Mouse (Mus musculus) large intestine, adult 2 months (tissue): ENCODE results near the gene Obp2b. TPM values are rescaled to one million over a fixed set of nuclear protein-coding genes. Genes with fewer than 3 reads are reported as not detected.

Source experiments
- DNase-seq: peaks from one replicate; pipeline ENCODE4 v3.0.0-alpha.2; 2012; ENCODE audit warnings: low read depth, low spot score
- WGBS: fragments of 180-500 bp; shearing (Covaris S2); methylation state at CpG from one replicate; pipeline ENCODE4 v1.1.7; 2018; 5-methylcytosine and 5-hydroxymethylcytosine counted together
- polyA plus RNA-seq: library from polyadenylated mRNA; depleted of rRNA; stranded (reverse); fragments of >200 nt; gene quantifications from 2 replicates; pipeline ENCODE4 v1.2.3, GENCODE M21; 2012; rRNA removed

Gene Obp2b
- polyA plus RNA-seq, 1 experiment = not detected

DNA sequence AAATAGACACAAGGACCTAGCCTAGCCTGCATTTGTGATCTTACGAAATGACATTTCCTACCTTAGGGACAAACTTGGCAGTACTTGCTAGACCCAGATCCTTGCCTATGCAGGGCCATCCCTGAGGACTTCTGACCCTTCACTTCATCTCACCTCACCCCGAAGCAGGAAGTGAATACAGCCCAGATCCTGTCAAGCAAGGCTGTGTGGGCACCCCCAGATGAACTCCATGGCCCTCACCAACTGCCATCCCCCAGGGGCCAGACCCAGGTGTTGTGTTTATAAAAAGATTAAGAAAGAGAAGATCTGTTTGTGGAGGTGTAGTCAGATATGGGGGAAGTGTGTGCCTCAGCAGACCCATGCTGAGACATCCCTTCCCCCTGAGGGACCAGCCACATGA is 37.8 kb downstream of the Obp2b start:
- 74% methylated on average over 2 of the region's 2 CpGs for WGBS
- DNase-seq = no peak

DNA sequence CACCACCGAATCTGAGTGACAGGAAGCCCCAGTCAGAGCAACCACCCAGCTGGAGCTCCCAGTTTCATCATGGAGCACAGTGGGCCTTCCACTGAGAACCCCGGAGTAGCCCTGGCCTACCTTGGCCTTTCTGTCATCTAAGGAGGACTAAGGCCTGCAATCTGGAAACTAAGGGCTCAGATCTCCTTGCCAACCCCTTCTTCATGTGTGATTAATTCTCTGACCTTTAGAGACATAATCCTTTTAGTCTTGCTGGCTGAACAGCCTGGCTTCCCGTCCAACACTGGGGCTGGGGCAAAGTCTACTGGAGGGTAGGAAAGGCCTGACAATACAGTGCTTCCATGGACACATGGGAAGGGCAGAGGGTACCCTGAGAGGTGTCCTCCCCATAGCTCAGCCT is 39.2 kb downstream of the Obp2b start:
- DNase-seq = no peak
- WGBS = 61% methylated on average over 3 of the region's 3 CpGs

DNA sequence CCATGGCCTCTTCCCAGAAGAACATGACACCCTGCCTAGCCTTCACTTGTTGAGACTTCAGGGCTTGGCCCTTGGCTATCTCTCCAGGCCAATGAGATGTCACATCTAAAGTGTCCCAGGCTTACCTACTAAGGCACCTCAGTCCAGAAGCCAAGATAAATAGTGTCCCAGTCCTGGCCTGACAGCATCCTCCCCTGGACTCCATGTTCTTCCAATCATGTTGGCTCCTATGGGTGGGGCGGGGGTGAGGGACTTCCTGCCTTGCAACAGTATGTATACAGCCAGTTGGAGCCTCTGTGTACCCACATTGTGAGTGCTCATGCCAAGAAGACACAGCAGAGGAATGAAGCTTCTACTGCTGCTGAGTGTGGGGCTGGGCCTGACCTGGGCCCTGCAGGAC is 39.9 kb downstream of the Obp2b start, which contains the start of gene Lcn11:
TSS of gene Lcn11 (plus strand) at position 301 of the 400 bp plus-strand sequence.
- 79% methylated on average over 1 of the region's 1 CpGs for WGBS

DNA sequence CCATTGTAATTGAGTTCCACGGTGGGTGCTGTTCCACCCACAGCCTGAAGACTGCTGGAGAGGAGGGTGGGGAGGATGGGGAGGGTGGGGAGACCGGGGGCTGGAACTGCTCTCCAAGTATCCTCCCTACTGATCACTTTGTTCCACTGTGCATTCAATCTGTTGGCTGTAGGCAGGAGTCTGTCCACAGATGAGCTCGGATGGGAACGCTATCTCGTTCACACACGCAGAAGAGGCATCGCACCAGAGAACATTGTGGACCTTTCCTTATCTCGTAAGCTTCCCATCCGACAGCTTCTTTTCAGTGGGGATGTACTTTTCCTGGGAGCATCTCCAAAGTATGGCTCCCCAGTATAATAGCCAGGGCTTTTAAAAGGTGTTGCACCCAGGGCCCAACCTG is 42.3 kb downstream of the Obp2b start:
- DNase-seq = no peak
- WGBS = 84% methylated on average over 9 of the region's 9 CpGs

More for the DNA sequence above, 39.9 kb downstream of the Obp2b start, which contains the start of gene Lcn11:
- DNase-seq = no peak

DNA sequence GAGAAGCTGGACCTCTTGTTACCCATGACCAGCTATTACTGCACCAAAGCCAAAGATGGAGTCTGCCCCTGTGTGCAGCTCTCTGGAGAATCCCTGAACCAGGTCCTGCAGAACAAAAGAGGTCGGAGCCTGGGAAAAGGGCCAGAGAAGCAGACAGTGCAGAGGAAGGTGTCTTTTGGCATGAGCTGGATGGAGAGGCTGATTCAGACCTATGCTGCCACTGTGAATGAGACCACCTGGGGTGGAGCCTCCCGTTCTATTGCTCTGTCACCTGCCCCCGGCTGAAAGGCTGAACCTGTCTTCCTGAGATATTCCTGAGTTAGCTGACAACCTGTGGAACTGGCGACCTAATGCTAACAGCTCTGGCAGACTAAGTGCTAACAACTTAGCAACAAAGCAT is 44.1 kb downstream of the Obp2b start:
- DNase-seq = no peak
- 22% methylated on average over 4 of the region's 4 CpGs for WGBS

DNA sequence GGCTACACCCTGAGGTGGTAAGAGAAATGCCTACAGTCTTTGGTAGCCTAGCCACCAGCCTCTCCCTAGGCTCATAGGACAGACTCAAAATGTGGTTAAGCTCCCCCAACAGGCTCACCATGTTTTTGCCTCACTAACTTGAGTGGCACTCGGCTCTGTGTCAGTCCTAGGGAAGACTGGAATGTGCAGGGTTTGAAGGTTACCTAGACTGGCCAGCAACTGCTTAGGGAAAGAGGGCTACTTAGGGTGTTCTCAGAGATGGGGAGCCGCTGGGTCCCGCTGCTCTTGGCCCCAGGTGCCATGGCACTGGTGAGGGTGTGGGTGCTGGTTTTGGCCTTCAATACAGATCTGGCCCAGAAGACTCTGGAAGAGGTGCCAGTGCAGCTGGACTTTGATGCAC is 45.1 kb downstream of the Obp2b start, which contains the start of gene Gm13539:
TSS of gene Gm13539 (plus strand) at position 301 of the 400 bp plus-strand sequence.
- 83% methylated on average over 3 of the region's 3 CpGs for WGBS
- DNase-seq = no peak

DNA sequence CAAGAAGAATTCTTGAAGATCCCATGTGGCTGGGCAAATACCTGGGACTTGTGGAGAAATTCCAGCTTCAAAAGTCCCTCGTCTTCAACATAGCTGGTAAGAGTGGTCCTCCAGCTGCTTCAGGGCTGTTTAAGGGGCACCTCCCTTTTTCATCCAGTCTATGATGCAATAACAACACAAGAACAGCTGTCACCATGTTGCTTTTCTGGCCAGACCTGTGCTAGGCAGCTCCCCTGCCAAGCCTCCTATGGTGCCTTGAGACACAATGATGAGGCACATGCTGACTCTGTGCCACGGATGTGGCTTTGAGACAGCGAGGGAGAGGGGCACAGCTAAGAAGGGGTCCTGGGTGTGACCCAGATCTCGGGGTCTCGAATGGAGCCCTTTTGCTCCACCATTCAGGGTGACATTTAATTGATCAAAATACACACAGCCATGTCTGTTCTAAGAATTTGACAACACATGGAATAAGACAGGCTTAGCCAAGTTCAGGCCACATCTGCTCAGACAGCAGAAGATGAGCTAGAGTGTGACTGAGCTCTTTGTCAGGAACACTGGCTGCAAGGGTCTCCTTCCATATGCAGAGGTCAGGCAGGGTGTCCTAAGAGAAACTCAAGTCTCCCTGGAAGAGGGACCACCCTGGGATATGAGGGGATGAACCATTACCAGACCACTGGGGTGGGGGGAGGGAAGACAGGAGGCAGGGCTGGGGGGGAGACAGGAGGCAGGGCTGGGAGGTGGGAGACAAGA is 48.9 kb downstream of the Obp2b start:
- 62% methylated on average over 5 of the region's 5 CpGs for WGBS
- no peak for DNase-seq

DNA sequence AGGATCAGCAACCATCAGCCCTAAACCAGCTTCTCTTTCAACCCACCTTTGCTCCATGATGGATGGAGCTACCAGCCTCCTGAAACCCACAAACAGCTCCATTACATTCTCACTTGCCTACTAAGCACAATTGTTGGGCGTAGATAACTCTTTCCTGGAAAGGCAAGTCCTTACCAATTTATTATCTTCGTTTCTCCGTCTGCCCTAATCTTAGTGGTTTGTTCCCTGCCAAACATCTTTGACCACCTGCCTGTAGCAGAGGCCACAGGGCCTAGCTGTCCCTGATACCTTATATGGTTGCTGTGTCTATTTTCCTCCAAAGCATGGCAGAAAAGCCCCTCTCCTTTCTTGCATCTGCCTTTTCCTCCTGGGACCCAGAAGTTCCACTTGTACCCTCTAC is 52.3 kb downstream of the Obp2b start:
- WGBS = 71% methylated on average over 3 of the region's 3 CpGs
- no peak for DNase-seq

Other genes with a start within 250 kb of the Obp2b start
- not detected in 2 replicates for gene Lcn12, start 243.1 kb upstream of the Obp2b start, polyA plus RNA-seq
- 26.7 and 31.7 TPM in 2 replicates for gene Fbxw5, start 236.3 kb upstream of the Obp2b start, polyA plus RNA-seq
- 2.1 and 2.9 TPM in 2 replicates for gene C8g, start 235.3 kb upstream of the Obp2b start, polyA plus RNA-seq
- 19.6 and 20.8 TPM in 2 replicates for gene Traf2, start 190.1 kb upstream of the Obp2b start, polyA plus RNA-seq
- gene Edf1, start 179.2 kb upstream of the Obp2b start, polyA plus RNA-seq = 200 and 273 TPM in 2 replicates
- 0.97 and 8.1 TPM in 2 replicates for gene Mamdc4, start 162.2 kb upstream of the Obp2b start, polyA plus RNA-seq
- 37.3 and 44.6 TPM in 2 replicates for gene Phpt1, start 161.8 kb upstream of the Obp2b start, polyA plus RNA-seq
- 0.43 and 0.69 TPM in 2 replicates for gene Ajm1, start 155.3 kb upstream of the Obp2b start, polyA plus RNA-seq
- 35.8 and 52.6 TPM in 2 replicates for gene Rabl6, start 128.5 kb upstream of the Obp2b start, polyA plus RNA-seq
- gene Ccdc183, start 119.3 kb upstream of the Obp2b start, polyA plus RNA-seq = not detected in 2 replicates
- 17.2 and 19.4 TPM in 2 replicates for gene Tmem141, start 115.0 kb upstream of the Obp2b start, polyA plus RNA-seq
- gene Fcna, start 109.0 kb upstream of the Obp2b start, polyA plus RNA-seq = 1.9 TPM in 2 replicates
- gene Lcn8, start 83.9 kb upstream of the Obp2b start, polyA plus RNA-seq = 1.4 TPM in 1 of 2 replicates, not detected in the other
- gene Lcn5, start 79.1 kb upstream of the Obp2b start, polyA plus RNA-seq = 0.74 TPM in 1 of 2 replicates, not detected in the other
- gene Lcn6, start 60.2 kb upstream of the Obp2b start, polyA plus RNA-seq = not detected in 2 replicates
- 0.37 TPM in 1 of 2 replicates, not detected in the other for gene Lcn10, start 54.3 kb upstream of the Obp2b start, polyA plus RNA-seq
- gene Obp2a, start 37.0 kb upstream of the Obp2b start, polyA plus RNA-seq = not detected in 2 replicates
- gene Bmyc, start 30.3 kb upstream of the Obp2b start, polyA plus RNA-seq = 15.6 and 16.1 TPM in 2 replicates
- gene Lcn3, start 28.6 kb downstream of the Obp2b start, polyA plus RNA-seq = not detected in 2 replicates
- not detected in 2 replicates for gene Lcn11, start 40.0 kb downstream of the Obp2b start, polyA plus RNA-seq
- not detected in 2 replicates for gene Gm13539, start 45.2 kb downstream of the Obp2b start, polyA plus RNA-seq
- not detected in 2 replicates for gene Glt6d1, start 78.8 kb downstream of the Obp2b start, polyA plus RNA-seq
- 0.10 and 0.29 TPM in 2 replicates for gene Lcn9, start 86.1 kb downstream of the Obp2b start, polyA plus RNA-seq
- not detected in 2 replicates for gene Sohlh1, start 110.2 kb downstream of the Obp2b start, polyA plus RNA-seq
- 1.4 and 2.8 TPM in 2 replicates for gene Kcnt1, start 126.7 kb downstream of the Obp2b start, polyA plus RNA-seq
- gene Camsap1, start 246.3 kb downstream of the Obp2b start, polyA plus RNA-seq = 2.1 and 5.1 TPM in 2 replicates